Comparison of ENCODE assay signal across 9 mouse cellular contexts in genomic region chr3:52644178-52645128, GRCm38 (mm10).
A peak's percentile ranks its signal among the peaks of the same experiment; 100 is the strongest.
DNase-seq lines count a peak whose midpoint lies in the region; ATAC-seq and TF ChIP-seq lines count a peak whose summit lies in the region.
"Had no signal": no experiment of that assay in that cellular context is flagged by ENCODE, and none has a peak within 500 bp of the region (broad histone marks: within the 10 kb centered on the region; RNA-seq: fewer than 3 reads in every experiment).

No protein-coding gene starts in this region.

- no peak for TF ChIP-seq POLR2A in olfactory bulb, adult 2 months (IDR thresholded peaks at IDR 0.05; ENCODE audit: insufficient read depth, low read depth, low read length)

- TF ChIP-seq CTCF in hindbrain, postnatal 0 days (IDR thresholded peaks at IDR 0.05; ENCODE audit: low read depth): no peak
- TF ChIP-seq CTCF in olfactory bulb, adult 2 months (IDR thresholded peaks at IDR 0.05; ENCODE audit: insufficient read depth, low read depth, low read length): no peak

- no peaks in the 10 kb centered on the region for H3K9me3 ChIP-seq in hindbrain, postnatal 0 days (ENCODE audit: low read length)
- H3K9me3 ChIP-seq in liver, embryonic 11.5 days (ENCODE audit: control insufficient read depth, low read length): no peaks in the 10 kb centered on the region
- H3K9me3 ChIP-seq: liver, embryonic 13.5 days had no signal

- intact Hi-C loops in gastrocnemius, postnatal 36 days (cut with DNase I): no loop called here

- peak; percentile 52 for DNase-seq in gastrocnemius, postnatal 10 days
- no peak for DNase-seq in gastrocnemius, postnatal 36 days
- peak; percentile 26 for DNase-seq in right cerebral cortex, postnatal 4 days
- no peak for DNase-seq in right cerebral cortex, postnatal 25 days
- peak; percentile 52 for DNase-seq in hindbrain, postnatal 0 days (ENCODE audit: low spot score)
- DNase-seq in frontal cortex, postnatal 25 days (ENCODE audit: low spot score in 2 of 2): no peak
- DNase-seq in liver, embryonic 11.5 days (ENCODE audit: low spot score): no peak
- DNase-seq: liver, embryonic 13.5 days had no signal

- H3K9ac ChIP-seq in hindbrain, postnatal 0 days (replicated peaks; ENCODE audit: low read length): no peak overlapping the region
- H3K9ac ChIP-seq in liver, embryonic 11.5 days (ENCODE audit: low read depth, low read length): no peak overlapping the region
- H3K9ac ChIP-seq: liver, embryonic 13.5 days had no signal

- peak overlapping the region; percentile 22; the same call in 1 of the 2 replicates for H3K27ac ChIP-seq in hindbrain, postnatal 0 days
- H3K27ac ChIP-seq in olfactory bulb, adult 2 months (ENCODE audit: insufficient read depth, low read depth, low read length): peak overlapping the region; percentile 49; the same call in 1 of the 2 replicates
- no peak overlapping the region for H3K27ac ChIP-seq in liver, embryonic 11.5 days (ENCODE audit: low read depth, low read length)
- H3K27ac ChIP-seq: liver, embryonic 13.5 days had no signal

- H3K4me2 ChIP-seq in hindbrain, postnatal 0 days (ENCODE audit: low read depth, low read length): no peak overlapping the region
- no peak overlapping the region for H3K4me2 ChIP-seq in liver, embryonic 11.5 days
- H3K4me2 ChIP-seq: liver, embryonic 13.5 days had no signal

- ATAC-seq in hindbrain, postnatal 0 days: peak; percentile 57
- no peak for ATAC-seq in liver, embryonic 11.5 days (replicated peaks; ENCODE audit: low FRiP score)

- no peaks in the 10 kb centered on the region for H3K27me3 ChIP-seq in hindbrain, postnatal 0 days (ENCODE audit: insufficient read depth, low read length)
- no peaks in the 10 kb centered on the region for H3K27me3 ChIP-seq in liver, embryonic 11.5 days (replicated peaks; ENCODE audit: control insufficient read depth, insufficient read depth, low read length)
- H3K27me3 ChIP-seq: liver, embryonic 13.5 days had no signal

- WGBS in hindbrain, postnatal 0 days: 21% methylated on average over 16 of the region's 16 CpGs
- 64% methylated on average over 16 of the region's 16 CpGs for WGBS in olfactory bulb, adult 2 months
- 44% methylated on average over 16 of the region's 16 CpGs for WGBS in liver, embryonic 11.5 days

- no peak overlapping the region for H3K4me3 ChIP-seq in hindbrain, postnatal 0 days (ENCODE audit: low read length)
- no peak overlapping the region for H3K4me3 ChIP-seq in olfactory bulb, adult 2 months (ENCODE audit: insufficient read depth, low read depth, low read length)
- no peak overlapping the region for H3K4me3 ChIP-seq in liver, embryonic 11.5 days (ENCODE audit: low read depth, low read length)
- H3K4me3 ChIP-seq: liver, embryonic 13.5 days had no signal

- H3K4me1 ChIP-seq in hindbrain, postnatal 0 days (ENCODE audit: insufficient read depth, low read length): peaks cover 13% of the 10 kb centered on the region; the same call in 1 of the 2 replicates
- peaks cover 5% of the 10 kb centered on the region; the same call in 1 of the 2 replicates for H3K4me1 ChIP-seq in olfactory bulb, adult 2 months (ENCODE audit: control insufficient read depth, insufficient read depth, low read length)
- H3K4me1 ChIP-seq in liver, embryonic 11.5 days (replicated peaks; ENCODE audit: control insufficient read depth, insufficient read depth, low read length): peaks cover 10% of the 10 kb centered on the region; the same call in 1 of the 2 replicates
- H3K4me1 ChIP-seq: liver, embryonic 13.5 days had no signal

- no peaks in the 10 kb centered on the region for H3K36me3 ChIP-seq in hindbrain, postnatal 0 days (ENCODE audit: insufficient read depth, low read length)
- no peaks in the 10 kb centered on the region for H3K36me3 ChIP-seq in liver, embryonic 11.5 days (ENCODE audit: control insufficient read depth, insufficient read depth, low read length)
- H3K36me3 ChIP-seq: liver, embryonic 13.5 days had no signal

Comparison
In these comparisons a context has a peak if more than half of its experiments do, and no peak if none do; other contexts are left out.
1. DNase-seq: peak in gastrocnemius, postnatal 10 days (single experiment), right cerebral cortex, postnatal 4 days (single experiment) and hindbrain, postnatal 0 days (single experiment); none in gastrocnemius, postnatal 36 days (0 of 2), right cerebral cortex, postnatal 25 days (single experiment), frontal cortex, postnatal 25 days (0 of 2) and liver, embryonic 11.5 days (single experiment).